ENCODE assay signal across 20 mouse cellular contexts in the genomic region with DNA sequence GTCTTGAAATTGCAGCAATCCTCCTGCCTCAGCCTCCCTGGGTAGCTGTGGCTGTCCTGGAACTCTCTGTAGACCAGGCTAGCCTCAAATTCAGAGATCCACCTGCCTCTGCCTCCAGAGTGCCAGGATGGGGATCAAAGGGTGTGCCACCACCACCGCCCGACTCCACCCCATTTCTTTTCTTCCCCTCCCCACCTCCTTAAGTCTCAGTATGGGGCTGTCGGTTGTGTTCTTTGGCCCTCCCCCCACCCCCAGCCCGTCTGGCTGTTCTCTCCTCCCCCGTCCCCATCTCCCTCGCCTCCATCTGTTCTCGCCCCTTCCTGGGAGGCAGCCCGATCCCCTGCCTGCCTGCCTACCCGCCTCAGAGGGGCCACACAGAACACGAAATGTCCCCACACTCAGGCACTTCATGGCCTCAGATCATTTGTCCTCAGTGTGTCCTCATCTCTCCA. TPM values are rescaled to one million over a fixed set of nuclear protein-coding genes. Genes with fewer than 3 reads are reported as not detected.
DNase-seq lines count a peak whose midpoint lies in the region; ATAC-seq lines count a peak whose summit lies in the region.
"Had no signal": no experiment of that assay in that cellular context is flagged by ENCODE, and none has a peak within 500 bp of the region (broad histone marks: within the 10 kb centered on the region; RNA-seq: fewer than 3 reads in every experiment).

No protein-coding gene starts in this region.

- peaks cover 42% of the 10 kb centered on the region for H3K4me1 ChIP-seq in forebrain, embryonic 15.5 days

- peak overlapping the region; percentile 38 for H3K4me2 ChIP-seq in forebrain, embryonic 15.5 days (replicated peaks)
- H3K4me2 ChIP-seq: heart, embryonic 12.5 days; midbrain, embryonic 11.5 days had no signal

- WGBS in forebrain, embryonic 15.5 days, result 21% methylated on average over 10 of the region's 10 CpGs

- no peaks in the 10 kb centered on the region for H3K36me3 ChIP-seq in forebrain, embryonic 15.5 days

- H3K27me3 ChIP-seq in forebrain, embryonic 15.5 days, result peaks cover 77% of the 10 kb centered on the region

- no peak overlapping the region for H3K9ac ChIP-seq in forebrain, embryonic 15.5 days (replicated peaks)
- H3K9ac ChIP-seq: heart, embryonic 12.5 days; liver, embryonic 14.5 days had no signal

- peak overlapping the region; percentile 46 for H3K27ac ChIP-seq in forebrain, embryonic 15.5 days (replicated peaks)
- H3K27ac ChIP-seq: limb, embryonic 10.5 days; liver, embryonic 14.5 days had no signal

- H3K9me3 ChIP-seq in forebrain, embryonic 15.5 days, result no peaks in the 10 kb centered on the region

- peak overlapping the region; percentile 27; the same call in 1 of the 2 replicates for H3K4me3 ChIP-seq in forebrain, embryonic 15.5 days
- H3K4me3 ChIP-seq: erythroblast, embryonic 14.5 days; heart, embryonic 12.5 days; limb, embryonic 10.5 days; myocyte had no signal

- ATAC-seq in cerebellum, adult (ENCODE audit: insufficient number of reproducible peaks, low FRiP score, low TSS enrichment), result no peak
- ATAC-seq in forebrain, embryonic 15.5 days (replicated peaks), result 0 out of 2 replicates have a peak, but pooled peaks have one; percentile 12

- peak; percentile 81 for DNase-seq in cerebellum, adult 11-12 months
- DNase-seq in right cerebral cortex, postnatal 25 days, result peak; percentile 74
- DNase-seq in right cerebral cortex, postnatal 4 days, result no peak
- DNase-seq in urinary bladder, adult 2 months (ENCODE audit: low spot score), result no peak
- no peak for DNase-seq in adrenal gland, adult 18-20 months (ENCODE audit: low spot score in 2 of 2)
- no peak for DNase-seq in lung, postnatal 10 days
- DNase-seq: gastrocnemius, postnatal 14 days; kidney, adult 2 months; kidney, postnatal 4 days; lung, postnatal 14 days had no signal

RNA-seq across cellular contexts. Expression of a gene that starts 3.2 kb away (rescaled TPM):
- 20.1 and 24.0 TPM in 2 replicates for polyA plus RNA-seq in forebrain, embryonic 15.5 days (2015; fragmentation: Nextera tagmentation; extraction: Ambion mirVana)
- 0.03 and 0.04 TPM in 2 replicates for polyA plus RNA-seq in urinary bladder, adult 2 months (2012; rRNA removed)
- under 1 TPM; 0.19 to 0.23 TPM for total RNA-seq in adrenal gland, adult 18-20 months (2021)
- polyA plus RNA-seq: kidney, adult 2 months; stomach, embryonic 14.5 days had no signal

RNA-seq across cellular contexts. Expression of a gene that starts 12.4 kb away (rescaled TPM):
- not detected in 2 replicates for polyA plus RNA-seq in forebrain, embryonic 15.5 days (2015; fragmentation: Nextera tagmentation; extraction: Ambion mirVana)
- polyA plus RNA-seq in urinary bladder, adult 2 months (2012; rRNA removed), result 0.03 TPM in 1 of 2 replicates, not detected in the other
- not detected for total RNA-seq in adrenal gland, adult 18-20 months (2021)
- polyA plus RNA-seq: erythroblast, embryonic 14.5 days; heart, embryonic 12.5 days; hindbrain, embryonic 11.5 days; kidney, adult 2 months; limb, embryonic 10.5 days; liver, embryonic 14.5 days; midbrain, embryonic 11.5 days; stomach, embryonic 14.5 days had no signal

RNA-seq across cellular contexts. Expression of a gene that starts 12.6 kb away (rescaled TPM):
- polyA plus RNA-seq in forebrain, embryonic 15.5 days (2015; fragmentation: Nextera tagmentation; extraction: Ambion mirVana), result 25.6 and 30.8 TPM in 2 replicates
- polyA plus RNA-seq in urinary bladder, adult 2 months (2012; rRNA removed), result 27.7 and 30.9 TPM in 2 replicates
- 10 to 100 TPM; 58.4 to 68.5 TPM for total RNA-seq in adrenal gland, adult 18-20 months (2021)

RNA-seq across cellular contexts. Expression of a gene that starts 12.9 kb away (rescaled TPM):
- 96.0 and 96.9 TPM in 2 replicates for polyA plus RNA-seq in forebrain, embryonic 15.5 days (2015; fragmentation: Nextera tagmentation; extraction: Ambion mirVana)
- 48.3 and 58.3 TPM in 2 replicates for polyA plus RNA-seq in urinary bladder, adult 2 months (2012; rRNA removed)
- total RNA-seq in adrenal gland, adult 18-20 months (2021), result 10 to 100 TPM; 57.3 to 58.6 TPM

RNA-seq across cellular contexts. Expression of a gene that starts 13.8 kb away (rescaled TPM):
- not detected in 2 replicates for polyA plus RNA-seq in forebrain, embryonic 15.5 days (2015; fragmentation: Nextera tagmentation; extraction: Ambion mirVana)
- not detected in 2 replicates for polyA plus RNA-seq in urinary bladder, adult 2 months (2012; rRNA removed)
- not detected for total RNA-seq in adrenal gland, adult 18-20 months (2021)
- total RNA-seq: gastrocnemius, postnatal 14 days had no signal
- polyA plus RNA-seq: erythroblast, embryonic 14.5 days; hindbrain, embryonic 11.5 days; kidney, adult 2 months; limb, embryonic 10.5 days; liver, embryonic 14.5 days; myocyte; stomach, embryonic 14.5 days had no signal

Comparison
In these comparisons a context has a peak if more than half of its experiments do, and no peak if none do; other contexts are left out.
1. DNase-seq: peak in cerebellum, adult 11-12 months (single experiment) and right cerebral cortex, postnatal 25 days (single experiment); none in right cerebral cortex, postnatal 4 days (single experiment), urinary bladder, adult 2 months (single experiment), adrenal gland, adult 18-20 months (0 of 2) and lung, postnatal 10 days (single experiment).
2. RNA of a gene that starts 3.2 kb away (polyA plus RNA-seq): 20.1 to 24.0 TPM in forebrain, embryonic 15.5 days; 0.03 to 0.04 TPM in urinary bladder, adult 2 months; every median in the first group is over 10 times any median in the second.